Mouse (Mus musculus): ENCODE results near the gene Extl1. TPM values are rescaled to one million over a fixed set of nuclear protein-coding genes. Genes with fewer than 3 reads are reported as not detected.

Extl1 gene
- polyA plus RNA-seq, 1 experiment from 2014 or later, result 2.8 TPM

- H3K4me1 ChIP-seq (ENCODE audit: control insufficient read depth, insufficient read depth, low read length), result peaks cover 15% of the 10 kb centered on the region
- ATAC-seq (replicated peaks; ENCODE audit: extremely low read depth, insufficient read depth, low FRiP score), result peak; percentile 97
- H3K27me3 ChIP-seq (ENCODE audit: control insufficient read depth, insufficient read depth, low read length), result no peaks in the 10 kb centered on the region
- peak within 1 kb of the TSS; percentile 95 for H3K27ac ChIP-seq (ENCODE audit: low read length)
- H3K4me3 ChIP-seq (ENCODE audit: low read length), result peak within 1 kb of the TSS; percentile 72
- peak within 1 kb of the TSS; percentile 92 for H3K4me2 ChIP-seq (ENCODE audit: low read depth, low read length)
- H3K9me3 ChIP-seq (replicated peaks; ENCODE audit: control insufficient read depth, low read length), result peaks cover 4% of the 10 kb centered on the region; the same call in 1 of the 2 replicates
- H3K9ac ChIP-seq (ENCODE audit: low read length), result peak within 1 kb of the TSS; percentile 87
- H3K36me3 ChIP-seq (ENCODE audit: control insufficient read depth, insufficient read depth), result no peaks in the 10 kb centered on the region
- WGBS, result 1% methylated on average over 31 of the region's 31 CpGs
These were observed 12.6 kb upstream of the Extl1 start, which contains the start of gene Pafah2 for GRCm38 (mm10) chr4:134395977-134396825. Gene Pafah2, plus strand, starts transcription at chr4:134396320.

GRCm38 (mm10) chr4:134395142-134395541 is 11.5 kb upstream of the Extl1 start:
- Histone ChIP-seq H3K4me2 (ENCODE audit: low read depth, low read length) (no peak overlapping the region), H3K27me3 (ENCODE audit: control insufficient read depth, insufficient read depth, low read length) (no peaks in the 10 kb centered on the region), H3K9me3 (replicated peaks; ENCODE audit: control insufficient read depth, low read length) (peaks cover 4% of the 10 kb centered on the region; the same call in 1 of the 2 replicates), H3K36me3 (ENCODE audit: control insufficient read depth, insufficient read depth) (no peaks in the 10 kb centered on the region), H3K4me3 (ENCODE audit: low read length) (no peak overlapping the region), H3K27ac (ENCODE audit: low read length) (no peak overlapping the region), H3K4me1 (ENCODE audit: control insufficient read depth, insufficient read depth, low read length) (peaks cover 8% of the 10 kb centered on the region), H3K9ac (ENCODE audit: low read length) (no peak overlapping the region)
- WGBS, result 93% methylated on average over 7 of the region's 7 CpGs
- no peak for ATAC-seq (replicated peaks; ENCODE audit: extremely low read depth, insufficient read depth, low FRiP score)

- H3K9me3 ChIP-seq (replicated peaks; ENCODE audit: control insufficient read depth, low read length), result peaks cover 4% of the 10 kb centered on the region; the same call in 1 of the 2 replicates
- no peak overlapping the region for H3K4me3 ChIP-seq (ENCODE audit: low read length)
- H3K4me2 ChIP-seq (ENCODE audit: low read depth, low read length), result no peak overlapping the region
- ATAC-seq (replicated peaks; ENCODE audit: extremely low read depth, insufficient read depth, low FRiP score), result no peak
- H3K9ac ChIP-seq (ENCODE audit: low read length), result no peak overlapping the region
- H3K36me3 ChIP-seq (ENCODE audit: control insufficient read depth, insufficient read depth), result no peaks in the 10 kb centered on the region
- 23% methylated on average over 12 of the region's 12 CpGs for WGBS
- no peak overlapping the region for H3K27ac ChIP-seq (ENCODE audit: low read length)
- no peaks in the 10 kb centered on the region for H3K27me3 ChIP-seq (ENCODE audit: control insufficient read depth, insufficient read depth, low read length)
- peaks cover 8% of the 10 kb centered on the region for H3K4me1 ChIP-seq (ENCODE audit: control insufficient read depth, insufficient read depth, low read length)
These were observed 9.4 kb upstream of the Extl1 start for GRCm38 (mm10) chr4:134393026-134393425.

- ATAC-seq (replicated peaks; ENCODE audit: extremely low read depth, insufficient read depth, low FRiP score), result no peak
- Histone ChIP-seq H3K4me2 (ENCODE audit: low read depth, low read length) (no peak overlapping the region), H3K9me3 (replicated peaks; ENCODE audit: control insufficient read depth, low read length) (peaks cover 4% of the 10 kb centered on the region; the same call in 1 of the 2 replicates), H3K4me1 (ENCODE audit: control insufficient read depth, insufficient read depth, low read length) (peaks cover 4% of the 10 kb centered on the region), H3K4me3 (ENCODE audit: low read length) (no peak overlapping the region), H3K36me3 (ENCODE audit: control insufficient read depth, insufficient read depth) (no peaks in the 10 kb centered on the region), H3K27me3 (ENCODE audit: control insufficient read depth, insufficient read depth, low read length) (no peaks in the 10 kb centered on the region), H3K9ac (ENCODE audit: low read length) (no peak overlapping the region), H3K27ac (ENCODE audit: low read length) (no peak overlapping the region)
- WGBS, result 20% methylated on average over 8 of the region's 8 CpGs
These were observed 8.9 kb upstream of the Extl1 start for GRCm38 (mm10) chr4:134392595-134392994.

GRCm38 (mm10) chr4:134391636-134392035 is 8.0 kb upstream of the Extl1 start:
- no peak for ATAC-seq (replicated peaks; ENCODE audit: extremely low read depth, insufficient read depth, low FRiP score)

GRCm38 (mm10) chr4:134388397-134388796 is 4.7 kb upstream of the Extl1 start:
- Histone ChIP-seq H3K4me2 (ENCODE audit: low read depth, low read length) (no peak overlapping the region), H3K27me3 (ENCODE audit: control insufficient read depth, insufficient read depth, low read length) (no peaks in the 10 kb centered on the region), H3K9me3 (replicated peaks; ENCODE audit: control insufficient read depth, low read length) (peaks cover 4% of the 10 kb centered on the region; the same call in 1 of the 2 replicates), H3K27ac (ENCODE audit: low read length) (no peak overlapping the region), H3K4me3 (ENCODE audit: low read length) (no peak overlapping the region), H3K9ac (ENCODE audit: low read length) (no peak overlapping the region), H3K36me3 (ENCODE audit: control insufficient read depth, insufficient read depth) (no peaks in the 10 kb centered on the region), H3K4me1 (ENCODE audit: control insufficient read depth, insufficient read depth, low read length) (peaks cover 3% of the 10 kb centered on the region; the same call in 1 of the 2 replicates)
- 18% methylated on average over 5 of the region's 5 CpGs for WGBS
- no peak for ATAC-seq (replicated peaks; ENCODE audit: extremely low read depth, insufficient read depth, low FRiP score)

More at GRCm38 (mm10) chr4:134391636-134392035, 8.0 kb upstream of the Extl1 start:
- WGBS, result 81% methylated on average over 1 of the region's 1 CpGs
- Histone ChIP-seq H3K27ac (ENCODE audit: low read length) (no peak overlapping the region), H3K4me1 (ENCODE audit: control insufficient read depth, insufficient read depth, low read length) (peaks cover 3% of the 10 kb centered on the region; the same call in 1 of the 2 replicates), H3K4me3 (ENCODE audit: low read length) (no peak overlapping the region), H3K9ac (ENCODE audit: low read length) (no peak overlapping the region), H3K27me3 (ENCODE audit: control insufficient read depth, insufficient read depth, low read length) (no peaks in the 10 kb centered on the region), H3K4me2 (ENCODE audit: low read depth, low read length) (no peak overlapping the region), H3K36me3 (ENCODE audit: control insufficient read depth, insufficient read depth) (no peaks in the 10 kb centered on the region), H3K9me3 (replicated peaks; ENCODE audit: control insufficient read depth, low read length) (peaks cover 4% of the 10 kb centered on the region; the same call in 1 of the 2 replicates)

- no peak overlapping the region for H3K4me2 ChIP-seq (ENCODE audit: low read depth, low read length)
- H3K4me3 ChIP-seq (ENCODE audit: low read length), result no peak overlapping the region
- WGBS, result 61% methylated on average over 6 of the region's 6 CpGs
- H3K27ac ChIP-seq (ENCODE audit: low read length), result no peak overlapping the region
- H3K36me3 ChIP-seq (ENCODE audit: control insufficient read depth, insufficient read depth), result no peaks in the 10 kb centered on the region
- no peak overlapping the region for H3K9ac ChIP-seq (ENCODE audit: low read length)
- H3K9me3 ChIP-seq (replicated peaks; ENCODE audit: control insufficient read depth, low read length), result peaks cover 4% of the 10 kb centered on the region; the same call in 1 of the 2 replicates
- no peak for ATAC-seq (replicated peaks; ENCODE audit: extremely low read depth, insufficient read depth, low FRiP score)
- H3K27me3 ChIP-seq (ENCODE audit: control insufficient read depth, insufficient read depth, low read length), result no peaks in the 10 kb centered on the region
- H3K4me1 ChIP-seq (ENCODE audit: control insufficient read depth, insufficient read depth, low read length), result peaks cover under 1% of the 10 kb centered on the region; the same call in 1 of the 2 replicates
These were observed 3.6 kb upstream of the Extl1 start for GRCm38 (mm10) chr4:134387268-134387667.

- Histone ChIP-seq H3K27me3 (ENCODE audit: control insufficient read depth, insufficient read depth, low read length) (no peaks in the 10 kb centered on the region), H3K9ac (ENCODE audit: low read length) (no peak overlapping the region), H3K27ac (ENCODE audit: low read length) (no peak overlapping the region), H3K4me3 (ENCODE audit: low read length) (no peak overlapping the region), H3K36me3 (ENCODE audit: control insufficient read depth, insufficient read depth) (no peaks in the 10 kb centered on the region), H3K9me3 (replicated peaks; ENCODE audit: control insufficient read depth, low read length) (no peaks in the 10 kb centered on the region), H3K4me2 (ENCODE audit: low read depth, low read length) (no peak overlapping the region), H3K4me1 (ENCODE audit: control insufficient read depth, insufficient read depth, low read length) (no peaks in the 10 kb centered on the region)
- ATAC-seq (replicated peaks; ENCODE audit: extremely low read depth, insufficient read depth, low FRiP score), result no peak
- 80% methylated on average over 8 of the region's 8 CpGs for WGBS
These were observed 4.1 kb downstream of the Extl1 start for GRCm38 (mm10) chr4:134379510-134379909.

GRCm38 (mm10) chr4:134378089-134378615 is 5.5 kb downstream of the Extl1 start:
- no peak overlapping the region for H3K4me3 ChIP-seq (ENCODE audit: low read length)
- no peak for ATAC-seq (replicated peaks; ENCODE audit: extremely low read depth, insufficient read depth, low FRiP score)
- H3K27me3 ChIP-seq (ENCODE audit: control insufficient read depth, insufficient read depth, low read length), result no peaks in the 10 kb centered on the region
- no peaks in the 10 kb centered on the region for H3K36me3 ChIP-seq (ENCODE audit: control insufficient read depth, insufficient read depth)
- 35% methylated on average over 10 of the region's 10 CpGs for WGBS
- H3K4me1 ChIP-seq (ENCODE audit: control insufficient read depth, insufficient read depth, low read length), result no peaks in the 10 kb centered on the region
- no peaks in the 10 kb centered on the region for H3K9me3 ChIP-seq (replicated peaks; ENCODE audit: control insufficient read depth, low read length)
- H3K4me2 ChIP-seq (ENCODE audit: low read depth, low read length), result no peak overlapping the region
- H3K9ac ChIP-seq (ENCODE audit: low read length), result no peak overlapping the region
- H3K27ac ChIP-seq (ENCODE audit: low read length), result no peak overlapping the region
